Mouse (Mus musculus): ENCODE results near the gene Fut11. TPM values are rescaled to one million over a fixed set of nuclear protein-coding genes. Genes with fewer than 3 reads are reported as not detected.

The Fut11 gene
- total RNA-seq (2014; fragmentation: Nextera tagmentation): 3.5 and 4.6 TPM in 2 replicates
- 7.8 and 8.3 TPM in 2 replicates for total RNA-seq (2017)
- 4.1 and 5.0 TPM in 2 replicates for polyA plus RNA-seq (2012)

GRCm38 (mm10) chr14:20694884-20695760 is at the start of gene Fut11:
Fut11 (plus strand) TSS chr14:20694968.
- ATAC-seq (ENCODE audit: extremely low read depth, insufficient number of reproducible peaks, low FRiP score, poor library complexity, severe bottlenecking) (peak; percentile 67), DNase-seq (ENCODE audit: low spot score) (peak; percentile 88)
- no peak for TF ChIP-seq GATA2 (IDR thresholded peaks at IDR 0.05; ENCODE audit: borderline replicate concordance, low read depth, low read length)
- no peak for TF ChIP-seq CTCF (IDR thresholded peaks at IDR 0.05; ENCODE audit: low read depth, low read length)
- no peak for TF ChIP-seq TAL1 (conservative IDR thresholded peaks at IDR 0.05; ENCODE audit: low read depth, low read length)
- 0 out of 2 replicates have a peak, but pooled peaks have one; percentile 5 for TF ChIP-seq POLR2AphosphoS5 (IDR thresholded peaks at IDR 0.05; ENCODE audit: insufficient replicate concordance, low read depth, low read length)
- TF ChIP-seq GATA1 (IDR thresholded peaks at IDR 0.05; ENCODE audit: borderline replicate concordance, low read length): no peak
- Histone ChIP-seq H3K36me3 (replicated peaks) (peaks cover 90% of the 10 kb centered on the region), H3K4me3 (ENCODE audit: low read depth, low read length) (peak within 1 kb of the TSS; percentile 81), H3K4me1 (ENCODE audit: insufficient read depth, low read depth, low read length) (peaks cover 71% of the 10 kb centered on the region), H3K9me3 (replicated peaks) (no peaks in the 10 kb centered on the region), H3K27me3 (ENCODE audit: insufficient read depth, low read length) (no peaks in the 10 kb centered on the region)

GRCm38 (mm10) chr14:20645547-20645946 is 49.2 kb upstream of the Fut11 start:
- Histone ChIP-seq H3K4me3 (ENCODE audit: low read depth, low read length) (no peak overlapping the region), H3K36me3 (replicated peaks) (peaks cover 10% of the 10 kb centered on the region), H3K27me3 (ENCODE audit: insufficient read depth, low read length) (peaks cover 8% of the 10 kb centered on the region; the same call in 1 of the 2 replicates), H3K4me1 (ENCODE audit: insufficient read depth, low read depth, low read length) (peaks cover 9% of the 10 kb centered on the region), H3K9me3 (replicated peaks) (no peaks in the 10 kb centered on the region)
- DNase-seq (ENCODE audit: low spot score): no peak
- ATAC-seq (ENCODE audit: extremely low read depth, insufficient number of reproducible peaks, low FRiP score, poor library complexity, severe bottlenecking): no peak
- TF ChIP-seq TAL1 (conservative IDR thresholded peaks at IDR 0.05; ENCODE audit: low read depth, low read length) (no peak), GATA1 (IDR thresholded peaks at IDR 0.05; ENCODE audit: borderline replicate concordance, low read length) (no peak), CTCF (IDR thresholded peaks at IDR 0.05; ENCODE audit: low read depth, low read length) (no peak)

- TF ChIP-seq CTCF (IDR thresholded peaks at IDR 0.05; ENCODE audit: low read depth, low read length) (no peak), GATA1 (IDR thresholded peaks at IDR 0.05; ENCODE audit: borderline replicate concordance, low read length) (no peak), TAL1 (conservative IDR thresholded peaks at IDR 0.05; ENCODE audit: low read depth, low read length) (no peak), GATA2 (IDR thresholded peaks at IDR 0.05; ENCODE audit: borderline replicate concordance, low read depth, low read length) (no peak)
- ATAC-seq (ENCODE audit: extremely low read depth, insufficient number of reproducible peaks, low FRiP score, poor library complexity, severe bottlenecking): no peak
- Histone ChIP-seq H3K27me3 (ENCODE audit: insufficient read depth, low read length) (peaks cover 14% of the 10 kb centered on the region), H3K36me3 (replicated peaks) (peaks cover 10% of the 10 kb centered on the region), H3K4me1 (ENCODE audit: insufficient read depth, low read depth, low read length) (peaks cover 9% of the 10 kb centered on the region), H3K9me3 (replicated peaks) (no peaks in the 10 kb centered on the region), H3K4me3 (ENCODE audit: low read depth, low read length) (no peak overlapping the region)
- no peak for DNase-seq (ENCODE audit: low spot score)
These were observed 48.4 kb upstream of the Fut11 start for GRCm38 (mm10) chr14:20646381-20646780.

GRCm38 (mm10) chr14:20651000-20651399 is 43.8 kb upstream of the Fut11 start:
- no peak overlapping the region for H3K4me3 ChIP-seq (ENCODE audit: low read depth, low read length)
- H3K27me3 ChIP-seq (ENCODE audit: insufficient read depth, low read length): peaks cover 26% of the 10 kb centered on the region
- DNase-seq (ENCODE audit: low spot score) (no peak), ATAC-seq (ENCODE audit: extremely low read depth, insufficient number of reproducible peaks, low FRiP score, poor library complexity, severe bottlenecking) (no peak)
- no peaks in the 10 kb centered on the region for H3K36me3 ChIP-seq (replicated peaks)
- peaks cover 2% of the 10 kb centered on the region; the same call in 1 of the 2 replicates for H3K4me1 ChIP-seq (ENCODE audit: insufficient read depth, low read depth, low read length)
- no peaks in the 10 kb centered on the region for H3K9me3 ChIP-seq (replicated peaks)
- no peak for TF ChIP-seq GATA2 (IDR thresholded peaks at IDR 0.05; ENCODE audit: borderline replicate concordance, low read depth, low read length)

- DNase-seq (ENCODE audit: low spot score): no peak
- ATAC-seq (ENCODE audit: extremely low read depth, insufficient number of reproducible peaks, low FRiP score, poor library complexity, severe bottlenecking): no peak
- Histone ChIP-seq H3K36me3 (replicated peaks) (no peaks in the 10 kb centered on the region), H3K4me1 (ENCODE audit: insufficient read depth, low read depth, low read length) (peaks cover 2% of the 10 kb centered on the region; the same call in 1 of the 2 replicates), H3K9me3 (replicated peaks) (no peaks in the 10 kb centered on the region), H3K27me3 (ENCODE audit: insufficient read depth, low read length) (peaks cover 31% of the 10 kb centered on the region), H3K4me3 (ENCODE audit: low read depth, low read length) (no peak overlapping the region)
- TF ChIP-seq TAL1 (conservative IDR thresholded peaks at IDR 0.05; ENCODE audit: low read depth, low read length): no peak
- TF ChIP-seq CTCF (IDR thresholded peaks at IDR 0.05; ENCODE audit: low read depth, low read length): no peak
- TF ChIP-seq GATA1 (IDR thresholded peaks at IDR 0.05; ENCODE audit: borderline replicate concordance, low read length): no peak
- TF ChIP-seq GATA2 (IDR thresholded peaks at IDR 0.05; ENCODE audit: borderline replicate concordance, low read depth, low read length): no peak
- TF ChIP-seq POLR2AphosphoS5 (IDR thresholded peaks at IDR 0.05; ENCODE audit: insufficient replicate concordance, low read depth, low read length): no peak
These were observed 43.0 kb upstream of the Fut11 start for GRCm38 (mm10) chr14:20651722-20652256.

- TF ChIP-seq GATA1 (IDR thresholded peaks at IDR 0.05; ENCODE audit: borderline replicate concordance, low read length) (no peak), POLR2AphosphoS5 (IDR thresholded peaks at IDR 0.05; ENCODE audit: insufficient replicate concordance, low read depth, low read length) (no peak), GATA2 (IDR thresholded peaks at IDR 0.05; ENCODE audit: borderline replicate concordance, low read depth, low read length) (no peak), CTCF (IDR thresholded peaks at IDR 0.05; ENCODE audit: low read depth, low read length) (no peak), TAL1 (conservative IDR thresholded peaks at IDR 0.05; ENCODE audit: low read depth, low read length) (no peak)
- Histone ChIP-seq H3K4me1 (ENCODE audit: insufficient read depth, low read depth, low read length) (peaks cover 2% of the 10 kb centered on the region; the same call in 1 of the 2 replicates), H3K9me3 (replicated peaks) (no peaks in the 10 kb centered on the region), H3K4me3 (ENCODE audit: low read depth, low read length) (no peak overlapping the region), H3K27me3 (ENCODE audit: insufficient read depth, low read length) (peaks cover 26% of the 10 kb centered on the region), H3K36me3 (replicated peaks) (no peaks in the 10 kb centered on the region)
- ATAC-seq (ENCODE audit: extremely low read depth, insufficient number of reproducible peaks, low FRiP score, poor library complexity, severe bottlenecking) (no peak), DNase-seq (ENCODE audit: low spot score) (no peak)
These were observed 39.9 kb upstream of the Fut11 start for GRCm38 (mm10) chr14:20654690-20655421.

All from G1E (cell line).